Mouse (Mus musculus): Measurements from ENCODE around the gene Hcn3.

DNA sequence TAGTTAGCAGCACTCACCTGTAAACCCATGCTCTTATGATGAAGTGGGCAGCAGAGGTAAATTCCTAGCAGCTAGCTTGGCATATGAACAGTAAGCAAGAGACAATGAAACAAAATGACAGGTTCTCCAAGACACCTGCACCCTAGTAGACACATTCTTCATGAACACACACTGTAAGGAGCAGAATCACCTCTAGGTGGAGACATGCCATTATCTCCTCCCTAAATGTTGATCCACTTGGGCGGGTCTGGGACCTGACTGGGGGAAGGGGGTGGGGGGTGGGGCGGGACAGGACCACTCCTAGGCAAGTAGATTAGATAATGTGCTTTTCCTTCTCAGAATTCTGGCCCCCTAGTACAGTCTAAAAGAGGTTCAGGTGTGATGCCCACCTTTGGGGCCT is 44.5 kb downstream of the Hcn3 start:
- peak; percentile 69 for TF ChIP-seq CTCF (IDR thresholded peaks at IDR 0.05; ENCODE audit: low read depth)
- TF ChIP-seq EP300 (optimal IDR thresholded peaks at IDR 0.05) = no peak
